Mouse (Mus musculus): Measurements from ENCODE around the gene Spns3. TPM values are rescaled to one million over a fixed set of nuclear protein-coding genes. Genes with fewer than 3 reads are reported as not detected.
A peak's percentile ranks its signal among the peaks of the same experiment; 100 is the strongest.

Spns3 gene
- polyA plus RNA-seq, 1 experiment, result 0.02 TPM

DNA sequence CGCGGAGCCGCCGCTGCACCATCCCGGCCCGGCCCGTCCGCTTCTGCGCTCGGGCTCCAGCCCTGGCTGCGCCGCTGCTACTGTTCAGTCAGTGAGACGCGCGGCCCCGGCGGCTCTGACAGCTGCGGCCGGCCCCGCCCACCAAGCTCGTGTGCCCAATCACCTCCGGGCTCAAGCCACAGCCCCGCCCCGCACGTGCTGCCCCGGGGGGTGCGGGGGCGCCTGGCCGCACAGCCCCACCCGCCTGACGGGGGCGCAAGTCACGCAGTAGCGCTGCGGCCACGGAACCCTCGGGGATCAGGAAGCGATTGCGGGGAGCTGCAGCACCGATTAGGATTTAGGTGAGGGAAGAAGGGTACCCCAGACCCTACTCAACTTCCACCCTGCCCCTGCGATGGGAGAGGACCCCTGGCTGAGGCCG, 60.4 kb downstream of the Spns3 start, which contains the start of gene Spns2:
Gene Spns2, minus strand, starts transcription at position 24 of the 421 bp plus-strand sequence.
- no peaks in the 10 kb centered on the region for H3K79me2 ChIP-seq (ENCODE audit: control insufficient read depth, insufficient read depth)
- H3ac ChIP-seq (ENCODE audit: control insufficient read depth, insufficient read length), result no peak within 1 kb of the TSS
- H3K36me3 ChIP-seq (ENCODE audit: control insufficient read depth, insufficient read depth), result no peaks in the 10 kb centered on the region
- H3K27me3 ChIP-seq (ENCODE audit: control insufficient read depth, insufficient read depth, insufficient read length), result peaks cover 22% of the 10 kb centered on the region
- TF ChIP-seq E2F4 (IDR thresholded peaks at IDR 0.05; ENCODE audit: insufficient read depth) (no peak), MAX (IDR thresholded peaks at IDR 0.05; ENCODE audit: low read depth) (no peak), TCF3 (IDR thresholded peaks at IDR 0.05; ENCODE audit: insufficient read length, low read depth) (no peak), USF1 (IDR thresholded peaks at IDR 0.05; ENCODE audit: low read depth) (no peak), CEBPB (IDR thresholded peaks at IDR 0.05; ENCODE audit: insufficient read depth, poor library complexity, severe bottlenecking) (no peak), POLR2AphosphoS2 (IDR thresholded peaks at IDR 0.05; ENCODE audit: insufficient read length, low read depth) (no peak), REST (IDR thresholded peaks at IDR 0.05; ENCODE audit: insufficient read depth, insufficient read length) (no peak), MYOG (IDR thresholded peaks at IDR 0.05; ENCODE audit: control insufficient read depth in 1 of 3, insufficient read depth in 1 of 3, insufficient read length in 2 of 3, low read depth in 2 of 3) (peak in 2 of 3 experiments; percentile 71 to 76), MYOD1 (IDR thresholded peaks at IDR 0.05; ENCODE audit: control insufficient read depth in 1 of 3, insufficient read length in 2 of 3, low read depth in 2 of 3) (peak in 2 of 3 experiments; percentile 45 to 79), SRF (IDR thresholded peaks at IDR 0.05; ENCODE audit: control insufficient read depth, insufficient read length, low read depth) (no peak), POLR2A (IDR thresholded peaks at IDR 0.05; ENCODE audit: insufficient read length, low read depth) (no peak)
- no peak within 1 kb of the TSS for H3K4me3 ChIP-seq
- H3K4me2 ChIP-seq (ENCODE audit: low read depth), result peak within 1 kb of the TSS; percentile 72

DNA sequence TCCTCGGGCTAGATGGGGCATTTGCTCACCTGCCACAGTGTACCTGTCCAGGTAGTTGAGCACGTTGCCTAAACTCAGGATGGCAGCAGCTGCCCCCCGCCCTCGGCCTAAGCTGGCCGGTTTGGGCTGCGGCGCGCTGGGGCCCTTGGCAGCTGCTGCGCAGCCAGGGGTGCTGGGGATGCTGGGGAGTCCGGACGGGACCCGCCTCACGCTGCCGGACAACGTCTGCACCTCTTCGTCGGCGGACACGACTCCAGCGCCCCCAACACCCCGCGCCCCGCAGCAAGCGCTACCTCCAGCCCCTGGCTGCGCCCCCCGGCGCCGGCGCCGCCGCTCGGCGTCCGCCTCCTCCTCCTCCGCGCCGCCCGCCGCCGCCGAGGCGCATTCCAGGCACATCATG, 60.9 kb downstream of the Spns3 start:
- H3K27me3 ChIP-seq (ENCODE audit: control insufficient read depth, insufficient read depth, insufficient read length), result peaks cover 27% of the 10 kb centered on the region
- peak overlapping the region; percentile 72 for H3K4me2 ChIP-seq (ENCODE audit: low read depth)
- H3K79me2 ChIP-seq (ENCODE audit: control insufficient read depth, insufficient read depth), result no peaks in the 10 kb centered on the region
- TF ChIP-seq TCF12 (IDR thresholded peaks at IDR 0.05; ENCODE audit: insufficient read depth, poor library complexity, severe bottlenecking) (no peak), TCF3 (IDR thresholded peaks at IDR 0.05; ENCODE audit: insufficient read length, low read depth) (no peak)
- H3K4me3 ChIP-seq, result no peak overlapping the region
- no peak overlapping the region for H3ac ChIP-seq (ENCODE audit: control insufficient read depth, insufficient read length)
- no peaks in the 10 kb centered on the region for H3K36me3 ChIP-seq (ENCODE audit: control insufficient read depth, insufficient read depth)

DNA sequence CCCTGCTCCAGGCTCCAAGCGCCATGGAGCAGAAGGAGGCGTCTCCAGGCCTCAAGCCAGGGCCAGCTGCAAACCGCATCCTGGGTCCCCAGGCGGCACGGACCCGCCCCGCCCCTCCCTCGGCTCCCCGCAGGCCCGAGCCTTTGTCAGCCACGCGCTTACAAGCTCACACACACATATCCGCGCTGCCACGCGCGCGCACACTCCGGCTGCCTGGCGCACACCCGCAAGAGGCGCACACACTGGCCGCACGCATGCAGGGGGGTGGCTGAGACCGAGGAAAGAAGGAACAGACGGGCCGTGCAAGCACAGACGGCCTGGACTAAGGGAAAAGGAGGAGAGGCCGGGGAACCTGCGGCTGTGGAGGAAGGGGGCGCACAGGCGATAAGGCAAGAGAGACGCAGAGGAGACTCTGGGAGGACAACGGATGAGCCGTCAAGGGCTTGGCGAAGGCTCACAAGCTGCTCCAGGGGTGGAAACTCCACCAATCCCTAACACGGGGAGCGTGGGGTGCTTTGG, 61.5 kb downstream of the Spns3 start:
- H3K4me3 ChIP-seq, result no peak overlapping the region
- H3K79me2 ChIP-seq (ENCODE audit: control insufficient read depth, insufficient read depth), result no peaks in the 10 kb centered on the region
- no peak overlapping the region for H3ac ChIP-seq (ENCODE audit: control insufficient read depth, insufficient read length)
- H3K4me2 ChIP-seq (ENCODE audit: low read depth), result peak overlapping the region; percentile 72
- no peaks in the 10 kb centered on the region for H3K36me3 ChIP-seq (ENCODE audit: control insufficient read depth, insufficient read depth)
- peaks cover 27% of the 10 kb centered on the region for H3K27me3 ChIP-seq (ENCODE audit: control insufficient read depth, insufficient read depth, insufficient read length)
- TF ChIP-seq E2F4 (IDR thresholded peaks at IDR 0.05; ENCODE audit: insufficient read depth) (no peak), POLR2AphosphoS2 (IDR thresholded peaks at IDR 0.05; ENCODE audit: insufficient read length, low read depth) (no peak)

DNA sequence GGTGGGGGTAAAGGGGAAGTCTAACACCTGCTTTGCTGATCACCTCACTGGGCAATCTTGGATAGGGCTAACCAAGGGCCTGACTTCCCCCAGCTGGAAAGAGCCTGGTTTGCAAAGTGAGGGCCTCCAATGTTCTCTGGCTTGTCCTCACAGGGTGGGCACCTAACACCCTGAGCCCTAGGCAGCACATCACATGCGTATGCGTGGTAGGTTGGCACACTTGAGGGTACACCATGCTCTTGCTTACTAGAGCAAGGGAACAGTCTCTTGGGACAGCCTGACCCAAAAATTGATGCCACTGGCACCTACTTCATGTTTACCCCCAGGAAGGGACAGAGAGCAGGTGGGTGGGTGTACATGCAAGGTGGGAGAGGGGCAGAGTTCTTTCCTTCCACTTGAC, 62.6 kb downstream of the Spns3 start:
- Histone ChIP-seq H3K36me3 (ENCODE audit: control insufficient read depth, insufficient read depth) (no peaks in the 10 kb centered on the region), H3K27me3 (ENCODE audit: control insufficient read depth, insufficient read depth, insufficient read length) (peaks cover 27% of the 10 kb centered on the region), H3K4me3 (no peak overlapping the region), H3K79me2 (ENCODE audit: control insufficient read depth, insufficient read depth) (no peaks in the 10 kb centered on the region), H3ac (ENCODE audit: control insufficient read depth, insufficient read length) (no peak overlapping the region), H3K4me2 (ENCODE audit: low read depth) (no peak overlapping the region)
- TF ChIP-seq MAX (IDR thresholded peaks at IDR 0.05; ENCODE audit: low read depth) (no peak), POLR2AphosphoS2 (IDR thresholded peaks at IDR 0.05; ENCODE audit: insufficient read length, low read depth) (no peak), CEBPB (IDR thresholded peaks at IDR 0.05; ENCODE audit: insufficient read depth, poor library complexity, severe bottlenecking) (no peak), REST (IDR thresholded peaks at IDR 0.05; ENCODE audit: insufficient read depth, insufficient read length) (no peak), TCF12 (IDR thresholded peaks at IDR 0.05; ENCODE audit: insufficient read depth, poor library complexity, severe bottlenecking) (no peak), MYOG (IDR thresholded peaks at IDR 0.05; ENCODE audit: control insufficient read depth in 1 of 3, insufficient read depth in 1 of 3, insufficient read length in 2 of 3, low read depth in 2 of 3) (no peak), SRF (IDR thresholded peaks at IDR 0.05; ENCODE audit: control insufficient read depth, insufficient read length, low read depth) (no peak)

DNA sequence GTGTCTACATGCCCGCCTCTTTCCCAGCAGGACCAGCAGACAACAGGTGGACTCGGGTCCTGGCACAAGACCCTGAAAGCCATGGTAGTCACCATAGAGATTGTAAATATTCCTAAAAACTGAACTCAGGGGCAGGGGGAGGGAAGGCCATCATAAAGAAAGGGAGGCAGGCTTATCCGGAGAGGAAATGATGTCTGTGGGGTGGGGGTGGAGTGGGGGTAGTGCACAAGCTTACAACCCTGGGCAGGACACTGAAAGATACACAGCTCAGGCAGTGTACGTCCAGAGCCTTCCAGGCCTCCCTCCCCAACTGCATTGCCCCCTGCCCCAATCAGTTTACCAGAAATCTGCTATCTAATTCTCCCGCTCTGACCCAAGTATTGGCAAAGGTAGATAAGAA, 63.1 kb downstream of the Spns3 start:
- H3ac ChIP-seq (ENCODE audit: control insufficient read depth, insufficient read length), result no peak overlapping the region
- H3K4me3 ChIP-seq, result no peak overlapping the region
- TF ChIP-seq REST (IDR thresholded peaks at IDR 0.05; ENCODE audit: insufficient read depth, insufficient read length), result no peak
- no peak for TF ChIP-seq POLR2A (IDR thresholded peaks at IDR 0.05; ENCODE audit: insufficient read length, low read depth)
- no peak for TF ChIP-seq TCF12 (IDR thresholded peaks at IDR 0.05; ENCODE audit: insufficient read depth, poor library complexity, severe bottlenecking)
- no peak for TF ChIP-seq POLR2AphosphoS2 (IDR thresholded peaks at IDR 0.05; ENCODE audit: insufficient read length, low read depth)
- TF ChIP-seq SRF (IDR thresholded peaks at IDR 0.05; ENCODE audit: control insufficient read depth, insufficient read length, low read depth), result no peak
- TF ChIP-seq CEBPB (IDR thresholded peaks at IDR 0.05; ENCODE audit: insufficient read depth, poor library complexity, severe bottlenecking), result no peak
- TF ChIP-seq MYOD1 (IDR thresholded peaks at IDR 0.05; ENCODE audit: control insufficient read depth in 1 of 3, insufficient read length in 2 of 3, low read depth in 2 of 3), result no peak
- TF ChIP-seq MAX (IDR thresholded peaks at IDR 0.05; ENCODE audit: low read depth), result no peak
- TF ChIP-seq MYOG (IDR thresholded peaks at IDR 0.05; ENCODE audit: control insufficient read depth in 1 of 3, insufficient read depth in 1 of 3, insufficient read length in 2 of 3, low read depth in 2 of 3), result no peak
- TF ChIP-seq E2F4 (IDR thresholded peaks at IDR 0.05; ENCODE audit: insufficient read depth), result no peak
- no peak for TF ChIP-seq USF1 (IDR thresholded peaks at IDR 0.05; ENCODE audit: low read depth)
- TF ChIP-seq TCF3 (IDR thresholded peaks at IDR 0.05; ENCODE audit: insufficient read length, low read depth), result no peak
- no peak overlapping the region for H3K4me2 ChIP-seq (ENCODE audit: low read depth)
- no peaks in the 10 kb centered on the region for H3K36me3 ChIP-seq (ENCODE audit: control insufficient read depth, insufficient read depth)
- no peaks in the 10 kb centered on the region for H3K79me2 ChIP-seq (ENCODE audit: control insufficient read depth, insufficient read depth)
- peaks cover 27% of the 10 kb centered on the region for H3K27me3 ChIP-seq (ENCODE audit: control insufficient read depth, insufficient read depth, insufficient read length)

All from myocyte (in vitro differentiated cells).